Mouse (Mus musculus): Measurements from ENCODE around the gene Fgf8.
A peak's percentile ranks its signal among the peaks of the same experiment; 100 is the strongest.

Gene Fgf8

GRCm38 (mm10) chr19:45742218-45742983, at the start of gene Fgf8:
TSS of gene Fgf8 (minus strand) at chr19:45742915.
- DNase-seq (ENCODE audit: low read depth, low spot score): no peak

- DNase-seq (ENCODE audit: low read depth, low spot score): no peak
These were observed 49.7 kb upstream of the Fgf8 start for GRCm38 (mm10) chr19:45792404-45792803.

- no peak for DNase-seq (ENCODE audit: low read depth, low spot score)
These were observed 47.5 kb upstream of the Fgf8 start for GRCm38 (mm10) chr19:45789888-45790874.

GRCm38 (mm10) chr19:45789365-45789764, 46.6 kb upstream of the Fgf8 start:
- no peak for DNase-seq (ENCODE audit: low read depth, low spot score)

- DNase-seq (ENCODE audit: low read depth, low spot score): no peak
These were observed 45.6 kb upstream of the Fgf8 start for GRCm38 (mm10) chr19:45788337-45788736.

- DNase-seq (ENCODE audit: low read depth, low spot score): no peak
These were observed 44.7 kb upstream of the Fgf8 start for GRCm38 (mm10) chr19:45787450-45787849.

- no peak for DNase-seq (ENCODE audit: low read depth, low spot score)
These were observed 42.8 kb upstream of the Fgf8 start for GRCm38 (mm10) chr19:45785470-45785869.

GRCm38 (mm10) chr19:45783933-45784576, 41.3 kb upstream of the Fgf8 start:
- no peak for DNase-seq (ENCODE audit: low read depth, low spot score)

GRCm38 (mm10) chr19:45783181-45783932, 40.6 kb upstream of the Fgf8 start, which contains the start of gene Mgea5:
TSS of gene Mgea5 (minus strand) at chr19:45783837.
- DNase-seq (ENCODE audit: low read depth, low spot score): peak; percentile 99

GRCm38 (mm10) chr19:45782315-45783001, 39.7 kb upstream of the Fgf8 start:
- DNase-seq (ENCODE audit: low read depth, low spot score): peak; percentile 12

GRCm38 (mm10) chr19:45781676-45782075, 39.0 kb upstream of the Fgf8 start:
- DNase-seq (ENCODE audit: low read depth, low spot score): no peak

- DNase-seq (ENCODE audit: low read depth, low spot score): no peak
These were observed 37.7 kb upstream of the Fgf8 start for GRCm38 (mm10) chr19:45780350-45780915.

- DNase-seq (ENCODE audit: low read depth, low spot score): no peak
These were observed 32.8 kb upstream of the Fgf8 start for GRCm38 (mm10) chr19:45775486-45775885.

- DNase-seq (ENCODE audit: low read depth, low spot score): no peak
These were observed 28.8 kb upstream of the Fgf8 start for GRCm38 (mm10) chr19:45771501-45771900.

GRCm38 (mm10) chr19:45760810-45761209, 18.1 kb upstream of the Fgf8 start:
- DNase-seq (ENCODE audit: low read depth, low spot score): no peak

- no peak for DNase-seq (ENCODE audit: low read depth, low spot score)
These were observed 16.0 kb upstream of the Fgf8 start for GRCm38 (mm10) chr19:45758671-45759070.

- DNase-seq (ENCODE audit: low read depth, low spot score): no peak
These were observed 10.8 kb upstream of the Fgf8 start for GRCm38 (mm10) chr19:45753551-45753950.

- no peak for DNase-seq (ENCODE audit: low read depth, low spot score)
These were observed 9.2 kb upstream of the Fgf8 start for GRCm38 (mm10) chr19:45751881-45752280.

- DNase-seq (ENCODE audit: low read depth, low spot score): peak; percentile 60
These were observed 6.7 kb upstream of the Fgf8 start, which contains the start of gene Npm3 for GRCm38 (mm10) chr19:45749243-45750043. TSS of gene Npm3 (minus strand) at chr19:45749591.

Data from brain, embryonic 18.5 days (tissue).